Mouse (Mus musculus): Measurements from ENCODE around the gene Rbfox2. TPM values are rescaled to one million over a fixed set of nuclear protein-coding genes. Genes with fewer than 3 reads are reported as not detected.
A peak's percentile ranks its signal among the peaks of the same experiment; 100 is the strongest.

The Rbfox2 gene
- polyA plus RNA-seq, 1 experiment, result 177 TPM

DNA sequence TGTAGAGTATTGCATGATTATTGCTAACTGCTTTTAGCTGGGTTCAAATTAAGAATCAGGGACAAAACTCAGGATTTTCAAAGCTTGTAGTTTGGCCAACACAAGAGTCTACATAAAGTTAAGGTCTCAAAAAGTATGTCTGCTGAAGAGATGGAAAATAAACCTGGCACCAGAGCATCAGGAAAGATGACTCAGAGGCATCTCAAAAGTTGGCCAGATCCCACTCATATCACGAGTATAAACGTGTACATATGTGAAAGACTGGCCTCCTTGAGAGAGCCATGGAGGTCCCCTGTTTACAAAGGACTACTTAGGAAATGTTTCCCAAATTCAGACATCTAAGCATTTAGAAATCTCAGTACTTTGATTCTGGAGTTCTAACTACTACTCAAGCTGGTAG, 138.0 kb downstream of the Rbfox2 start:
- no peak overlapping the region for H3K4me3 ChIP-seq (replicated peaks; ENCODE audit: insufficient read depth, low read depth, low read length)
- no peak overlapping the region for H3K27ac ChIP-seq (ENCODE audit: insufficient read depth, low read length)
- 12% methylated on average over 2 of the region's 2 CpGs for WGBS
- no peaks in the 10 kb centered on the region; the same call in 1 of the 2 replicates for H3K4me1 ChIP-seq (ENCODE audit: control insufficient read depth, insufficient read depth, low read length)
- TF ChIP-seq POLR2A (IDR thresholded peaks at IDR 0.05; ENCODE audit: borderline replicate concordance, insufficient read depth, low read length) (no peak), CTCF (IDR thresholded peaks at IDR 0.05; ENCODE audit: borderline replicate concordance, insufficient read depth, low read depth, low read length) (no peak)
- DNase-seq, result peak in 1 of 2 experiments; percentile 37
- no peaks in the 10 kb centered on the region for H3K27me3 ChIP-seq (ENCODE audit: control insufficient read depth, insufficient read depth, low read length)

DNA sequence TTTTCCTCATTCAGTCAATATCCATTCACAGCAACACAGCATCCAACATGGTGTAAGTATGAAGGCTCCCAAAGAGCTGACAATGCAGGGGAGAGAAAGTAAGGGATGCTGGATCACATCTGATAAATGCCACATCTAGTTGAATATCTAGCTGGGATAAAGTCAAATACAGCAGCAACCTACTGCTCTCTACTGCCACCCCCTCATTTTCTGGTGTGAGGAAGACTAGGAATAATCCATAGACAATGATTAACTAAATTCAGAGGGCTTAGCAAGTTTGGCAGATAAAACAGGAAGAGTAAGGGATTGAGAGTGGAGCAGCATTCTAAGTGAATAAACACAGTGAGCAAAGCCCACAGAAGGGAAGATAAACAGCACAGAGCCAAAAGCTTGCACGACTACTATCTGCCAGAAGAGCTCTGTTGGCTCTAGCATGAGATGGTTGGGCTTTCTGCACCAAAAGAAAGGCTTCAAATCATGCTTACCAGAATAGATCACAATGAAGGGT, 140.5 kb downstream of the Rbfox2 start:
- Histone ChIP-seq H3K27ac (ENCODE audit: insufficient read depth, low read length) (no peak overlapping the region), H3K4me3 (replicated peaks; ENCODE audit: insufficient read depth, low read depth, low read length) (no peak overlapping the region), H3K4me1 (ENCODE audit: control insufficient read depth, insufficient read depth, low read length) (peaks cover 5% of the 10 kb centered on the region), H3K27me3 (ENCODE audit: control insufficient read depth, insufficient read depth, low read length) (no peaks in the 10 kb centered on the region)
- no peak for DNase-seq
- WGBS, result 26% methylated on average over 1 of the region's 1 CpGs
- TF ChIP-seq CTCF (IDR thresholded peaks at IDR 0.05; ENCODE audit: borderline replicate concordance, insufficient read depth, low read depth, low read length), result no peak
- no peak for TF ChIP-seq POLR2A (IDR thresholded peaks at IDR 0.05; ENCODE audit: borderline replicate concordance, insufficient read depth, low read length)

DNA sequence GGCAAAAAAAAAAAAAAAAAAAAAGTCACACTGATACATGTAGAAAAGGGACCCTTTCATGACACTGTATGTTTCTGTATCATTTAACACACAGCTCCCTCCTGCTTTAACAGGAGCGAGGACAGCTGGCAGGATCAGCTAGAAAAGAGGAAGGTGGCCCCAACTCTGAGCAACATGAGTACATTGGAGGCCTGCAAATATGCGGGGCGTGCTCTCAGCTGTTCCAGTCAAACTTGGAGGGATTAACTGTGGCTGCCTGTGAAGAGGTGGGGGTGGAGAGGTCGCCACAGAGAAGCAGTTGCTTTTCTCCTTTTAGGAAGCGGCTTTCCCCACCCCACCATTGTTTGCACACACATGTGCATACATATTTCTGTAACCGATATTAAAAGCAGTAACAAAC, 143.5 kb downstream of the Rbfox2 start:
- TF ChIP-seq POLR2A (IDR thresholded peaks at IDR 0.05; ENCODE audit: borderline replicate concordance, insufficient read depth, low read length), result no peak
- no peak for TF ChIP-seq CTCF (IDR thresholded peaks at IDR 0.05; ENCODE audit: borderline replicate concordance, insufficient read depth, low read depth, low read length)
- Histone ChIP-seq H3K4me1 (ENCODE audit: control insufficient read depth, insufficient read depth, low read length) (peaks cover 5% of the 10 kb centered on the region; the same call in 1 of the 2 replicates), H3K27ac (ENCODE audit: insufficient read depth, low read length) (no peak overlapping the region), H3K4me3 (replicated peaks; ENCODE audit: insufficient read depth, low read depth, low read length) (no peak overlapping the region), H3K27me3 (ENCODE audit: control insufficient read depth, insufficient read depth, low read length) (no peaks in the 10 kb centered on the region)
- DNase-seq, result no peak
- 30% methylated on average over 6 of the region's 6 CpGs for WGBS

DNA sequence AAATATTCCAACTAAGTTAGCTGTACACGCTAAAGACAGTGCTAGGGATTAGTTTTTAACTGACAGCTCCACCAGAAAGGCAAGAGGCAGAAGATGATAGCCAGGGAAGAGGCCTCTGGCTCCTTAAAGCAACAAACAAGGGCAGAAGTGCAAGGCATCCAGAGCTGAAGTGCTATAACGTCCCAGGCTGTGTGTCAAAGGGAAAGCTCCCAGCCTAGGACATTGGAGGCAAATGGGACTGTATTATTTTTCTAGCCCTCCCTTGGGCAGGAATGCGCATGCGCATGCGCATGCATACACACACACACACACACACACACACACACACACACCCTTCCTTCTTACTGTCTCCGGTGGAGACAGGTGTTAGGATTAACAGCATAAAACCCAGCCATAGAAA, 143.9 kb downstream of the Rbfox2 start:
- Histone ChIP-seq H3K27ac (ENCODE audit: insufficient read depth, low read length) (no peak overlapping the region), H3K4me3 (replicated peaks; ENCODE audit: insufficient read depth, low read depth, low read length) (no peak overlapping the region), H3K27me3 (ENCODE audit: control insufficient read depth, insufficient read depth, low read length) (no peaks in the 10 kb centered on the region), H3K4me1 (ENCODE audit: control insufficient read depth, insufficient read depth, low read length) (peaks cover 5% of the 10 kb centered on the region; the same call in 1 of the 2 replicates)
- no peak for DNase-seq
- TF ChIP-seq CTCF (IDR thresholded peaks at IDR 0.05; ENCODE audit: borderline replicate concordance, insufficient read depth, low read depth, low read length) (no peak), POLR2A (IDR thresholded peaks at IDR 0.05; ENCODE audit: borderline replicate concordance, insufficient read depth, low read length) (no peak)
- WGBS, result 72% methylated on average over 6 of the region's 6 CpGs

DNA sequence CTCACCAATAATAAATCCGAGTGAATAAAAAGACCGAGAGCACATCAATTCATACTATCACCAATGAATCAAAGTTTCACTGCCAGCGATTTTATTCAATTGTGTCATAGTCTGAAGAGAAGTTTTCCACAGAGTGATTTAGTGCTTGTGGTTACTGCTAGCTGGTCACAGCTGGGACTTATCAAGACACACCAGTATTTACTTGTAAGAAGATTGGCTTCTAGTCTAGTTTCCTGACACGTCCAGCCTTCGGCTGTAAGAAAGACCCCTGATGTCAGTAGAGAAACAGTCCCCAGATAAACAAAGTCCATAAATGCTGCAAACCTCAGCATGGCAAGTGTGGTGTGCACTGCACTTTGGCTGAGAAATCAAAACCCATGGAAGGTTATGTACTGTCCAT, 145.4 kb downstream of the Rbfox2 start:
- H3K4me3 ChIP-seq (replicated peaks; ENCODE audit: insufficient read depth, low read depth, low read length), result no peak overlapping the region
- no peak for TF ChIP-seq POLR2A (IDR thresholded peaks at IDR 0.05; ENCODE audit: borderline replicate concordance, insufficient read depth, low read length)
- TF ChIP-seq CTCF (IDR thresholded peaks at IDR 0.05; ENCODE audit: borderline replicate concordance, insufficient read depth, low read depth, low read length), result no peak
- H3K27ac ChIP-seq (ENCODE audit: insufficient read depth, low read length), result no peak overlapping the region
- no peak for DNase-seq
- H3K4me1 ChIP-seq (ENCODE audit: control insufficient read depth, insufficient read depth, low read length), result peaks cover 13% of the 10 kb centered on the region
- no peaks in the 10 kb centered on the region for H3K27me3 ChIP-seq (ENCODE audit: control insufficient read depth, insufficient read depth, low read length)
- 80% methylated on average over 5 of the region's 5 CpGs for WGBS

DNA sequence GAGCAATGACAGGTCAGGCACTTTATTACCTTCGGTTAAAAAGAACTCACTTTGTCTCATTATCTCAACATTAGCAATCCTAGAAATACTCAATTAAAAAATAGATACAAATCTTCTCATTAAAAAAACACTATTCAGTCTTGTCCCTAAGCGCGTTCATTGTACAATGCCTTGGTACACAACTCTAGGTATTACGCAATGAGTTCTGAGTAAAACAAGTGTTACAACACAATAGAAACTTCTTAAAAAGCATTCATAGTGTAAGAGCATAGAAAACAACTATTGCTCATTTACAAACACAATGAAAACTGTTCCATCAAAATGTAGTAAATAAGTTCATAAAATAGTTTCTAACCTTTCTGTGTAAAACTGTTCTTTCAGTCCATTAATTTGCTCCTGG, 146.0 kb downstream of the Rbfox2 start:
- H3K27ac ChIP-seq (ENCODE audit: insufficient read depth, low read length), result no peak overlapping the region
- TF ChIP-seq CTCF (IDR thresholded peaks at IDR 0.05; ENCODE audit: borderline replicate concordance, insufficient read depth, low read depth, low read length) (no peak), POLR2A (IDR thresholded peaks at IDR 0.05; ENCODE audit: borderline replicate concordance, insufficient read depth, low read length) (no peak)
- H3K27me3 ChIP-seq (ENCODE audit: control insufficient read depth, insufficient read depth, low read length), result no peaks in the 10 kb centered on the region
- DNase-seq, result no peak
- peaks cover 18% of the 10 kb centered on the region for H3K4me1 ChIP-seq (ENCODE audit: control insufficient read depth, insufficient read depth, low read length)
- WGBS, result 97% methylated on average over 4 of the region's 4 CpGs
- no peak overlapping the region for H3K4me3 ChIP-seq (replicated peaks; ENCODE audit: insufficient read depth, low read depth, low read length)

DNA sequence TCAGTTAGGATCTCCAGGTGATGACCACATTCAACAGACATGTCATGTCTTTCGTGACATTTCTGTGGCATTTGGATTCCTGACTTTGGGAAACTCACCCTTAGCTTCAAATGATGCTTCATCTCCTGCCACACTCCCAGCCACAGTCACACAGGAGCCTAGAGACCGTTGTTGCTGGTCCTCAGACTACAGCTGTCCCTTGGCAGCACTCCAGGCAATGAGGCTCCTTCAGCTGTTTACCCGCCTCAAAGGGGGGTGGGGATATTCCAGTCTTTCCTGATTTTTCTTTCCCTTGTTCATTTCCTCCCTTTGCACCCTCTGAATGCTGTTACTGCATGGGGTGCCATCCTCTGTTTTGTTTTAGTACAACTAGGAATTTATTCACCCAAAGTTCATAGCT, 150.3 kb downstream of the Rbfox2 start:
- WGBS, result 13% methylated on average over 3 of the region's 3 CpGs
- Histone ChIP-seq H3K4me1 (ENCODE audit: control insufficient read depth, insufficient read depth, low read length) (peaks cover 13% of the 10 kb centered on the region; the same call in 1 of the 2 replicates), H3K27ac (ENCODE audit: insufficient read depth, low read length) (no peak overlapping the region)

DNA sequence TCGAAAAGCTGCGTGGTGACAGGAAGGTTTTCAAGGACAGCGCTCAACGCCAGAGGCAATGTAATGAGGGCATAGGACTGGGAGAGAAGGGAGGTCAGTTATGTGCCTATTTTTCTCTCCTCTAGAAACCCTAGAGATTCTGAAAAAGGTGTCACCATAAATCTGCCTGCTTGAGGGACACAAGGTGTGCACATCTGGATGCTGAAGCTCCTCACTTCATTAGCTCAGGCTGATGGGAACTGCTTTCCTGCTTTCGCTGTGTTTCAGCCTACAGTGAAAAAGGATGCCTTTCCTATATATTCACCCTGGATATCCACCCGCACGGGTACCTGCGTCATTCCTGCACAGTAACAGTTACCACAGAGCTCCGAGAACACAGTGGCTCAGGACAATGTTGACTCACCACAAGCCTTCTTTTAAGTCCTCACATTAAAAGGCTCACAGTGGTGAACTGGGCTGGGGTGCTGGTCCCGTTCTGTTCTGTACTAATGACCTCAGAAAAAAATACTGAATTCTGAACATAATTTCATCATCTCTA, 152.5 kb downstream of the Rbfox2 start:
- 82% methylated on average over 10 of the region's 10 CpGs for WGBS
- TF ChIP-seq CTCF (IDR thresholded peaks at IDR 0.05; ENCODE audit: borderline replicate concordance, insufficient read depth, low read depth, low read length), result no peak
- no peak for TF ChIP-seq POLR2A (IDR thresholded peaks at IDR 0.05; ENCODE audit: borderline replicate concordance, insufficient read depth, low read length)
- H3K4me3 ChIP-seq (replicated peaks; ENCODE audit: insufficient read depth, low read depth, low read length), result no peak overlapping the region
- H3K4me1 ChIP-seq (ENCODE audit: control insufficient read depth, insufficient read depth, low read length), result peaks cover 17% of the 10 kb centered on the region; the same call in 1 of the 2 replicates
- DNase-seq, result no peak
- no peaks in the 10 kb centered on the region for H3K27me3 ChIP-seq (ENCODE audit: control insufficient read depth, insufficient read depth, low read length)
- no peak overlapping the region for H3K27ac ChIP-seq (ENCODE audit: insufficient read depth, low read length)

More for the DNA sequence above, 150.3 kb downstream of the Rbfox2 start:
- Histone ChIP-seq H3K27me3 (ENCODE audit: control insufficient read depth, insufficient read depth, low read length) (no peaks in the 10 kb centered on the region), H3K4me3 (replicated peaks; ENCODE audit: insufficient read depth, low read depth, low read length) (no peak overlapping the region)
- no peak for TF ChIP-seq POLR2A (IDR thresholded peaks at IDR 0.05; ENCODE audit: borderline replicate concordance, insufficient read depth, low read length)
- no peak for TF ChIP-seq CTCF (IDR thresholded peaks at IDR 0.05; ENCODE audit: borderline replicate concordance, insufficient read depth, low read depth, low read length)
- peak; percentile 52 to 66 for DNase-seq

Data from cerebellum, adult 2 months (tissue).